Mouse (Mus musculus): Measurements from ENCODE around the gene Ciao2b.

DNA sequence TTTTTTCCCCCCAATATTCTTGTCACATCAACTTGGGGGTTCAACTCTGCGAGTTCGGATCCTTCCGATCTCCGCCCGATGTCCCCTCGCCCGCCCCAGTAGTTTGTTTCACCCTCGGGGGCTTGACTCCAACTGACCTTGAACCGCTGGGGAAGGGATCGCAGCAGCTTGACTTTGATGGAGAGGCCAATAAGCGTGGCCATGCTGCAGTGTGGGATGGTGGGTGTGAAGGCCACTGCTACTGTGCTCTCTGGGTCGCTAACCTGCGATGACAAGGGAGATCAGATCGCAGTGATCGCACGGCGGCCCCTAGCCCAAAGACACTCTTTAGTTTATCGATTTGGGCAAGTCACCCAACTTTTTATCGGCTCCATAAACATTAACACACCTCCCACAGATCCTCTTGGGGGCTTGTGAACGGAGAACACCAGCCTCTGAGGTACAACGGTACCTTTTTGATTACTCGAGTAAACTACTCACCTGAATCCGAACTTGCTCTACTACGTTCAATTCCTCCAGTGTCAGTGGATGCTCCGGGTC, 864 bp downstream of the Ciao2b start:
- no peak for TF ChIP-seq CTCF (IDR thresholded peaks at IDR 0.05; ENCODE audit: control insufficient read depth, insufficient read depth, insufficient replicate concordance, low read depth, low read length)
- no peak for TF ChIP-seq POLR2A (IDR thresholded peaks at IDR 0.05; ENCODE audit: control insufficient read depth, low read depth, low read length)

Data from testis, adult 2 months (tissue).